Mouse (Mus musculus): ENCODE measurements at regions not wholly inside any gene's neighbourhood (a gene's known extent, or its start where the extent isn't known, plus 50 kb on each side); places are given as distances from the start of the nearest gene placed in this dataset.

DNA sequence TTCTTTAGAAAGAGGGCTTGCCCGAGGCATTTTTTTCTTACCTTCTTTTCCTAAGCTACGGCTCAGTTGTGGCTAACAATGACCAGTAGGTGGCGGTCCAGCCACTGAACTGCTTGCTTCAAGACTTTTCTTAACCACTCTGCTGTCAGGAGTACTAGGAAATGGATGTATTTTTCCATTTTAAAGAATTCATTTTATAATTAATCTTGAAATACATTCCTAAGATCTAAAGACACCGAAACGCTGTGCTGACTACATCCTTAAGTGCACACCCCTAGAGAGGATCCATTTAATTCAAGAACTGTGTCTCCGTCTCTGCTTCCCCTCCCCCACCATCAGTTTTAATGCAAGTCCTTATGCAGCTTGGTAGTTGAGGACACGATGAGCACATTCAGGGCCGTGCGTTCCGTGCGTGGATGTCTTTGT is 278.9 kb downstream of the Lnpk start:
- H3K27me3 ChIP-seq (ENCODE audit: control insufficient read depth, insufficient read depth, low read length): no peaks in the 10 kb centered on the region
- no peaks in the 10 kb centered on the region for H3K4me1 ChIP-seq (replicated peaks; ENCODE audit: control insufficient read depth, insufficient read depth, low read length)
- H3K27ac ChIP-seq (ENCODE audit: low read depth, low read length): no peak overlapping the region
- H3K4me3 ChIP-seq (ENCODE audit: low read depth, low read length): peak overlapping the region; percentile 17; the same call in 1 of the 2 replicates
- no peak overlapping the region for H3K9ac ChIP-seq (ENCODE audit: low read depth, low read length)
- H3K36me3 ChIP-seq (ENCODE audit: control insufficient read depth, insufficient read depth, low read length): no peaks in the 10 kb centered on the region
- H3K4me2 ChIP-seq (replicated peaks; ENCODE audit: low read depth, low read length): peak overlapping the region; percentile 39
- DNase-seq (ENCODE audit: low spot score): peak; percentile 89
- 3% methylated on average over 11 of the region's 11 CpGs for WGBS
- no peaks in the 10 kb centered on the region for H3K9me3 ChIP-seq (ENCODE audit: control insufficient read depth, low read length)
- ATAC-seq (ENCODE audit: low FRiP score): peak; percentile 69

DNA sequence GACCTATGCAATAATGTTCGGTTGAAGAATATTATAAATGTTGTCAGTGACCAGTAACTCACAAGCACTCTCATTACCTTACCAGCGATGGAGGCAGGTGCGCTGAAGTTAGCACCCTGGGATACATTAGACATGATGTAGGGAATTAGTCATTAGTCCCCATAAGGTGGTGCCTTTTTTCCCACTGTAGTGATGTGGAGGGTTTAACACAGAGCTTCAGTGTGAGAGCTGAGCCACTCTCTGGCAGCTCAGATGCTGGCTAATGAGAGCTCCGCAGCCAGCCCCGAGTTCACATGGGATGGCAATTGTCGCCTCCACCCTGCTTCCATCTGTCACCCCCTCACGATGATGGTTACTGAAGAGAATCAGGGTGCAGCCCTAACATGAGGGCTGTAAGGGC is 286.6 kb downstream of the Lnpk start:
- no peak overlapping the region for H3K4me2 ChIP-seq (replicated peaks; ENCODE audit: low read depth, low read length)
- ATAC-seq (ENCODE audit: low FRiP score) (no peak), DNase-seq (ENCODE audit: low spot score) (no peak)
- no peak overlapping the region for H3K27ac ChIP-seq (ENCODE audit: low read depth, low read length)
- H3K9me3 ChIP-seq (ENCODE audit: control insufficient read depth, low read length): no peaks in the 10 kb centered on the region
- H3K4me1 ChIP-seq (replicated peaks; ENCODE audit: control insufficient read depth, insufficient read depth, low read length): no peaks in the 10 kb centered on the region
- 89% methylated on average over 7 of the region's 7 CpGs for WGBS
- H3K27me3 ChIP-seq (ENCODE audit: control insufficient read depth, insufficient read depth, low read length): no peaks in the 10 kb centered on the region
- no peak overlapping the region for H3K9ac ChIP-seq (ENCODE audit: low read depth, low read length)
- H3K4me3 ChIP-seq (ENCODE audit: low read depth, low read length): no peak overlapping the region
- no peaks in the 10 kb centered on the region for H3K36me3 ChIP-seq (ENCODE audit: control insufficient read depth, insufficient read depth, low read length)

DNA sequence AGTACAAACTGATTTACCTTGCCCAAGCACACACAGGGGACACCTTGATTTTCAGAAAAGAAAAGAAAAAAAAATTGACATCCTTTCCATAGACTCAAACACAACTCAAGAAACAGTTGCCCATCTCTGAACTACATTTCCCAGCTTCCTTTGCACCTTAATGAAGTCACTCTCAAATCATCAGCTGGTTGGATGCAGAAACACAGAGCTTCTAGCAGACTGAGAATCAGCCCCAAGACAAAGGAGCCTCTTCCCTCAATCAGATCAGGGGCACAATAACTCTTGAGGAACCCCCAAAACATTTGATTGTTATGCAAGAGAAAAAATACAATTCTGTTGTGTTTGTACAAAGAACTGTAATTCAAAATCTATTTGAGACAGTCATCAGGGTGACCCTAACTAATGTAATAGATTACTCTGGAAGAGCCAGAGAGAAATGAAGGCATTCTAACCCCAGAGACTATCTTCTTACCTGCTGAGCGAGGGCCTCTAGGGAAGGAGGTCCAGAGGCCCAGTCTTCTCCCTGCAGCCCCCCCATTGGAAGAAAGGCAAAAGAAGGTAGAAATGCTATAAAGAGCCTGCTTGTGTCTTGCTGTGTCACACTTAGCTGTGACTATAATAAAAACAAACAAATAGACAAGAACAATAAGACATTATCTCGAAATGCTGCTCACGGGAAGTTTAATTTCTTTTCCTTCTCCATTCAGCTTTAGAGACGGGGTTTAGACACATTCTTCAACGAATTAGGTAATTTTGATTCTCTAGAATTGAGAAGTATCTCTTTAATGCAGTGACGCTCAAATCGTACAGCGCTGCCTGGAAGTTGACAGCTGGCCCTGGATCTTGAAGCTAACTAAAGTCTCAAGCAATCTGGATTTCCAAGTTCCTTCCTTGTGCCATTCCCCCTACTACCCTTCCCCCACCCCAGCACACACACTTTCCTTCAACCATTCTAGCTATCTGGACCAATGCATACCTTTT is 287.5 kb downstream of the Lnpk start:
- H3K4me3 ChIP-seq (ENCODE audit: low read depth, low read length): no peak overlapping the region
- no peak overlapping the region for H3K27ac ChIP-seq (ENCODE audit: low read depth, low read length)
- H3K4me2 ChIP-seq (replicated peaks; ENCODE audit: low read depth, low read length): no peak overlapping the region
- 83% methylated on average over 8 of the region's 8 CpGs for whole genome bisulfite sequencing
- H3K4me1 ChIP-seq (replicated peaks; ENCODE audit: control insufficient read depth, insufficient read depth, low read length): no peaks in the 10 kb centered on the region
- H3K27me3 ChIP-seq (ENCODE audit: control insufficient read depth, insufficient read depth, low read length): no peaks in the 10 kb centered on the region
- H3K36me3 ChIP-seq (ENCODE audit: control insufficient read depth, insufficient read depth, low read length): no peaks in the 10 kb centered on the region
- H3K9ac ChIP-seq (ENCODE audit: low read depth, low read length): no peak overlapping the region
- DNase-seq (ENCODE audit: low spot score): peak; percentile 55
- 0 out of 2 replicates have a peak, but pooled peaks have one; percentile 53 for ATAC-seq (ENCODE audit: low FRiP score)
- H3K9me3 ChIP-seq (ENCODE audit: control insufficient read depth, low read length): no peaks in the 10 kb centered on the region

DNA sequence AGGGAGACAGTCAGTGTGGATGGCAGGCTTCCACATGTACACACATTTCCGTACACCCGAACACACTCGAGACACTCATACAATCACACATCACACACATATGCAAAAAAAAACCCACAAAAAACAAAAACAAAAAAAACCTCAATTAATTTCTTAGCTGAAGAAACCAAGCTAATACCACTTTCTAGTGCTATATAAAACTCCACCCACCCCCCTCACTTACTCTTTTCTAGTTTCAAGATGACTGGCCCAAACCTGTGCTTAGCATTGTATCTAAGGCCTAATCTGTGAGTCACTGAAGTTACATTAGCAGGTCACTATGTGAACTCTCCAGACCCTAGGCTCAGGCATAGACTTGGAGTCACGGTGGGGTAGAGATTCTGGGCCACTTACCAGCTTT is 293.6 kb downstream of the Lnpk start:
- Histone ChIP-seq H3K9me3 (ENCODE audit: control insufficient read depth, low read length) (no peaks in the 10 kb centered on the region), H3K4me2 (replicated peaks; ENCODE audit: low read depth, low read length) (no peak overlapping the region), H3K27ac (ENCODE audit: low read depth, low read length) (no peak overlapping the region), H3K9ac (ENCODE audit: low read depth, low read length) (no peak overlapping the region), H3K4me1 (replicated peaks; ENCODE audit: control insufficient read depth, insufficient read depth, low read length) (no peaks in the 10 kb centered on the region), H3K4me3 (ENCODE audit: low read depth, low read length) (no peak overlapping the region), H3K27me3 (ENCODE audit: control insufficient read depth, insufficient read depth, low read length) (no peaks in the 10 kb centered on the region), H3K36me3 (ENCODE audit: control insufficient read depth, insufficient read depth, low read length) (no peaks in the 10 kb centered on the region)
- DNase-seq (ENCODE audit: low spot score): no peak
- WGBS: 94% methylated on average over 4 of the region's 4 CpGs
- no peak for ATAC-seq (ENCODE audit: low FRiP score)

DNA sequence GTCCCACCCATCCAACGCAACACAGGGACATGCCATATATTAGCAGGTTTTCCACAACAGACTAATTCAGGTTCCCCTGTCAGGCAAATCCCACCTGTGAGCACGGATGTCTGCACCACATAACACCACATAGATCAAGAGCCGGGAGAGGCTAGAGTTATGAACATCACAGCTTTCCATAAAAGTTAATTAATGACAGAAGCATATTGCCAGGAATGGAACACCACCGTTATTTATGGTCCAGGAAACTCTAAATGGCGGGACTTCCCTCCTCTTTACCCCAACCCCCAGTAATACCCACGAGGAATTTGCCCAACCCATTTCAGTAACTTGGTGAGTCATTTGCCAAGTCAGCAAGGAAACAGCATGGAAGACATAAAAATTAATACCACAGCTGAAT is 314.3 kb downstream of the Lnpk start:
- Histone ChIP-seq H3K27me3 (ENCODE audit: control insufficient read depth, insufficient read depth, low read length) (no peaks in the 10 kb centered on the region), H3K4me1 (replicated peaks; ENCODE audit: control insufficient read depth, insufficient read depth, low read length) (no peaks in the 10 kb centered on the region), H3K36me3 (ENCODE audit: control insufficient read depth, insufficient read depth, low read length) (no peaks in the 10 kb centered on the region), H3K9me3 (ENCODE audit: control insufficient read depth, low read length) (no peaks in the 10 kb centered on the region), H3K4me2 (replicated peaks; ENCODE audit: low read depth, low read length) (no peak overlapping the region), H3K9ac (ENCODE audit: low read depth, low read length) (no peak overlapping the region), H3K4me3 (ENCODE audit: low read depth, low read length) (no peak overlapping the region), H3K27ac (ENCODE audit: low read depth, low read length) (no peak overlapping the region)
- WGBS: 93% methylated on average over 6 of the region's 6 CpGs
- ATAC-seq (ENCODE audit: low FRiP score): no peak
- DNase-seq (ENCODE audit: low spot score): no peak

DNA sequence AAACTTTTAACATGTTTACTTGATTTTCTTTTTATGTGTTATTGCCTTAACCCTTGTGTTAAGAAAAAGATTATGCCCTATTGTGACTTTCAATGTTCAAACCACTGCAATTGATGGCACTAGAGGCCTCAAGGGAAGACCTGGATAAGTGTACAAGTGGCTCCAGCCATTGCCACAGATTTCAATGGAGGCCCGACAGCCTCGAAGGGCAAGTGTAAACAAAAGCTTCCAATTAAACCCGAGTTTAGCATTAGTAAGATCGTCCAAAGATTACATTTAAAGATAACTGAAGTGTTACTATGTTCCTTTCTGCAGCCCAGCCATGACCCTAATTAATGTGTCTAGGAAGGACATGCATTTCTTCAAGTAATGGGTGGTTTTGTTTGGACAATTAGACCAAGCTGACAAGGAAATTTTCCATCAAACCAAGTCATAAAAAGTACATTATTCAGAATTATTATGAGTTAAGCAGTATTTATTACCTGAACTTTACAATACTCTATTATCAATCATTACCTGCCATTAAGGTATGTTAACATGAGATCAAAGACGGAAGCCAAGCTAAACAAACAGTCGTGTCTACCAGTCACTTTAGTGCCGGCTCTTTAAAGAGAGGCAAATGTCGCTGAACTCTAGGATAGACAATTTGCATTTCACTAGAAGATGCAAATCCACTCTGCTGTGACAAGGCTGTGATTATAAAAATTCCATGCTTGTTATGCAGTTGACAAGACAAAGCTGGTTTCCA is 322.0 kb downstream of the Lnpk start:
- Histone ChIP-seq H3K27me3 (ENCODE audit: control insufficient read depth, insufficient read depth, low read length) (no peaks in the 10 kb centered on the region), H3K9ac (ENCODE audit: low read depth, low read length) (no peak overlapping the region), H3K4me1 (replicated peaks; ENCODE audit: control insufficient read depth, insufficient read depth, low read length) (no peaks in the 10 kb centered on the region), H3K4me2 (replicated peaks; ENCODE audit: low read depth, low read length) (no peak overlapping the region), H3K9me3 (ENCODE audit: control insufficient read depth, low read length) (no peaks in the 10 kb centered on the region), H3K36me3 (ENCODE audit: control insufficient read depth, insufficient read depth, low read length) (no peaks in the 10 kb centered on the region), H3K27ac (ENCODE audit: low read depth, low read length) (no peak overlapping the region), H3K4me3 (ENCODE audit: low read depth, low read length) (no peak overlapping the region)
- 69% methylated on average over 8 of the region's 8 CpGs for WGBS
- DNase-seq (ENCODE audit: low spot score): no peak
- ATAC-seq (ENCODE audit: low FRiP score): no peak

DNA sequence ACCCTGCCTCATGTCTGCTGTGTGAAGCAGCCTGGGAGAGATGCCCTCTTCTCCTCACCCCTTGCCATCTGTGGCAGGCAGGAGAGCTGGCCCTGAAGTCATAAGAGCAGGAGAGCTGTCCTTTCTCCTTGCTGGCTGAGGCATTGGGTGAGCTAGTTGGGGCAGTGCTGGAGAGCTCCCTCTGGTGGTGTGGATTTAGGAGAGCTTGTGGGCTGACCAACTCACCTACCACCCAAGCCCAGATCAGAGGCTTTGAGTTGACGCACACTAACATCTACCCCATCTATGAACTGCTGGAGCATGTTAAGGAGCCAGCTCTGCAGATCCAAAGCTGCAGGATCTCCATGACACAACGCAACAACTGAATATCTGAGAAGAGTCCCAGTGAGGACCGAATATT is 331.7 kb downstream of the Lnpk start:
- ATAC-seq (ENCODE audit: low FRiP score): no peak
- H3K4me2 ChIP-seq (replicated peaks; ENCODE audit: low read depth, low read length): no peak overlapping the region
- no peak overlapping the region for H3K27ac ChIP-seq (ENCODE audit: low read depth, low read length)
- 95% methylated on average over 3 of the region's 3 CpGs for WGBS
- no peaks in the 10 kb centered on the region for H3K4me1 ChIP-seq (replicated peaks; ENCODE audit: control insufficient read depth, insufficient read depth, low read length)
- no peak overlapping the region for H3K9ac ChIP-seq (ENCODE audit: low read depth, low read length)
- no peaks in the 10 kb centered on the region for H3K36me3 ChIP-seq (ENCODE audit: control insufficient read depth, insufficient read depth, low read length)
- DNase-seq (ENCODE audit: low spot score): no peak
- H3K27me3 ChIP-seq (ENCODE audit: control insufficient read depth, insufficient read depth, low read length): no peaks in the 10 kb centered on the region
- H3K4me3 ChIP-seq (ENCODE audit: low read depth, low read length): no peak overlapping the region
- no peaks in the 10 kb centered on the region for H3K9me3 ChIP-seq (ENCODE audit: control insufficient read depth, low read length)

DNA sequence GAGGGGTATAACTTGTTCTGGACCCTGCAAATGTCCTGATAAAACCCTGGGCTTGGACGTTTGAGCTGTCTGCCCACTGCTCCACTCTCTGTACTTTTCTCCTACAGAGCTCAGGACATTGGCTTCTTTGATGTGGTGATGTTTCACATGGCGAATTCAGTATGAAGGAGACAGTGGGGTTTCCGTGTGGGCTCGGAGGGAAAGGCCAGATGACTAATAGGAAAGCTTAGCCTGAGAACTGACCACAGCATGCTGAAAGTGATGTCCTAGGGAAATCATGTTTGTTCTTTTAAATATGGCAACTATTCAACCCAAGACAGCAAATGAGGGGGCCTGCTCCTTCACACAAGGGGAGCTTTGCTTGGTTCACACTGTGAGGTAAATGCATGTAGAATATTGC is 332.6 kb downstream of the Lnpk start:
- H3K36me3 ChIP-seq (ENCODE audit: control insufficient read depth, insufficient read depth, low read length): no peaks in the 10 kb centered on the region
- H3K9ac ChIP-seq (ENCODE audit: low read depth, low read length): no peak overlapping the region
- no peak overlapping the region for H3K4me2 ChIP-seq (replicated peaks; ENCODE audit: low read depth, low read length)
- H3K9me3 ChIP-seq (ENCODE audit: control insufficient read depth, low read length): no peaks in the 10 kb centered on the region
- WGBS: 77% methylated on average over 4 of the region's 4 CpGs
- DNase-seq (ENCODE audit: low spot score): no peak
- no peak overlapping the region for H3K4me3 ChIP-seq (ENCODE audit: low read depth, low read length)
- H3K27ac ChIP-seq (ENCODE audit: low read depth, low read length): no peak overlapping the region
- H3K27me3 ChIP-seq (ENCODE audit: control insufficient read depth, insufficient read depth, low read length): no peaks in the 10 kb centered on the region
- no peak for ATAC-seq (ENCODE audit: low FRiP score)
- H3K4me1 ChIP-seq (replicated peaks; ENCODE audit: control insufficient read depth, insufficient read depth, low read length): no peaks in the 10 kb centered on the region
